Mouse (Mus musculus): ENCODE data around the gene Mvd. TPM values are rescaled to one million over a fixed set of nuclear protein-coding genes. Genes with fewer than 3 reads are reported as not detected.
A peak's percentile ranks its signal among the peaks of the same experiment; 100 is the strongest.

The Mvd gene
- polyA plus RNA-seq (2016; fragmentation: Nextera tagmentation; extraction: Ambion mirVana): 39.3 and 42.6 TPM in 2 replicates

DNA sequence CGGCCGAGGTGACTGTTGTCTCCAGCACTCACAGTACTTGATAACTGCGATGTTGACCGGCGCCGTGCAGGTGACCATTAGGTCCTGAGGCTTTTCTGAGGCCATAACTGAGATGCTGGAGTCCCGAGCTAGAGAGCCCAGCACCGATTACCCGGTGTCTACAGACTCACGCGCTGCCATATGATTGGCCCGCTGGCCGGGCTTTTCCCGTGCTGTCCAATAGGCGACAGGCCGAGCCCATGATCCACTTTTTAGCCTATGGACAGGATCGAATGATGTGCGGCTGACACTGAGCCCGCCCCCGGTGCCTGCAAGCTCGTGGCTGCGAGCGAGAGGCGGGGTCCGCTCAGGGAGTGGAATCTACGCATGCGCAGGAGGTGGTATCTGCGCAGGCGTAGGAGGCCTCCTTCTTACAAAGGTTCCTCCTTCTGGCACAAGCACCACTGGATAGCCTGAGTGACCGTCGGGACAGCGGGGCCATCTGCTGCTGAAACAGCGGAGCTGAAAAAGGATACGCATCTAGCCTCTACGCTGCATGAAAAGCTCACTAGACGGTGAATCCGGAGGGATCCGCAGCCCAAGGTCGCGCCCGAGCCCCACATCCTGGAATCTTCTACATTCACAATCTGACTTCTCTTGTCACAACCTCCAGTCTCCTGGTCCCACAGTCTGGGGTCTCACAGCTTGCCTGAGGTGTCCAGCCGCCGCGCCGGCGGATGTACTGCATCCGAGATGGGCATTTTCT is at the start of gene Mvd:
Mvd (minus strand) TSS at position 161 of the 745 bp plus-strand sequence.
- H3K36me3 ChIP-seq (replicated peaks): peaks cover 15% of the 10 kb centered on the region
- under 1% methylated on average over 47 of the region's 47 CpGs for WGBS
- H3K9me3 ChIP-seq: no peaks in the 10 kb centered on the region
- peak; percentile 98 for ATAC-seq (ENCODE audit: low FRiP score)
- H3K9ac ChIP-seq: peak within 1 kb of the TSS; percentile 81
- 0 out of 2 replicates have a peak, but pooled peaks cover 11% of the 10 kb centered on the region for H3K27me3 ChIP-seq
- H3K4me2 ChIP-seq: peak within 1 kb of the TSS; percentile 93
- H3K27ac ChIP-seq: peak within 1 kb of the TSS; percentile 99
- peaks cover 31% of the 10 kb centered on the region for H3K4me1 ChIP-seq
- peak within 1 kb of the TSS; percentile 63 for H3K4me3 ChIP-seq (replicated peaks)

DNA sequence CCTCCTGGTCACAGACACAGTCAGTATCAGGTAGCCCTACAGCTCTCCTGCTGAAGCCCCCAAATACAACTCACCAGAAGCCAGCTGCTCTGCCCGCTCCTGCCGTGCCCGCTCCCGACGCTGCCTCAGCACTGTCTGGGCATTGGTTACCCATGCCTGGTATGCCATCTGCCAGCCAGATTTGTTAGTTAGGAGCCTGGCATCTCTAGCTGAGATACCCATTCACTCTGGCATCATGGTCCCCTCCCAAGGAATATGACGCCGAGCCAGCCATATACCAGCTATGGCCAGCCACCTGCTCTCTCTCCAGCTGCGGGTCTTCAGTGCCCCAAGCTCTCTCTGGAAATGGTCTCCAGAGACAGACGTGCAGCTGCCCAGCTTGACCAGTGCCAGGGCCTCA is 45.2 kb upstream of the Mvd start:
- peaks cover 11% of the 10 kb centered on the region for H3K36me3 ChIP-seq (replicated peaks)
- H3K27ac ChIP-seq: no peak overlapping the region
- H3K4me1 ChIP-seq: no peaks in the 10 kb centered on the region
- 94% methylated on average over 9 of the region's 9 CpGs for WGBS
- no peak overlapping the region for H3K9ac ChIP-seq
- H3K27me3 ChIP-seq: no peaks in the 10 kb centered on the region
- H3K4me2 ChIP-seq: no peak overlapping the region
- no peak for ATAC-seq (ENCODE audit: low FRiP score)
- H3K9me3 ChIP-seq: peaks cover 4% of the 10 kb centered on the region; the same call in 1 of the 2 replicates
- no peak overlapping the region for H3K4me3 ChIP-seq (replicated peaks)

DNA sequence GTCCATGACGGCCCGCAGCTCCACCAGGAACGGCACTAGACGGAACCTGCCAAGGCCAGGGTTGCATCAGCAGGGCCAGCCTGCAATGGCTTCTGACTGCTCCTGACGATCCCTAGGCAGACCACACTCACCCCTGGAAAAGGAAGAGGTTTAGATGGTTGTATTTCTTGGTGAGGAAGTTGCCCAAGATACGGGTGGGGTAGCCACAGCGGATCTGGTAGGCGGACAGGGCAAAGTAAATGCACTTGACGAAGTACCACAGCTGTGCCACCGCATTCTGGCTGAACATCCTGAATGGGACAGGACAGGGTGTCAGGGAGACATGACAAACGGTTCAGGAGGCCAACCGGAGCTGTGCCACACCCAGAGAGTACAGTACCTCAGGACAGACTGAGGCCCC is 41.6 kb upstream of the Mvd start:
- H3K27ac ChIP-seq: no peak overlapping the region
- H3K4me2 ChIP-seq: no peak overlapping the region
- no peaks in the 10 kb centered on the region for H3K27me3 ChIP-seq
- no peak overlapping the region for H3K9ac ChIP-seq
- 93% methylated on average over 12 of the region's 12 CpGs for WGBS
- peaks cover 4% of the 10 kb centered on the region; the same call in 1 of the 2 replicates for H3K9me3 ChIP-seq
- H3K4me3 ChIP-seq (replicated peaks): no peak overlapping the region
- H3K36me3 ChIP-seq (replicated peaks): peaks cover 45% of the 10 kb centered on the region
- no peaks in the 10 kb centered on the region for H3K4me1 ChIP-seq
- ATAC-seq (ENCODE audit: low FRiP score): no peak

DNA sequence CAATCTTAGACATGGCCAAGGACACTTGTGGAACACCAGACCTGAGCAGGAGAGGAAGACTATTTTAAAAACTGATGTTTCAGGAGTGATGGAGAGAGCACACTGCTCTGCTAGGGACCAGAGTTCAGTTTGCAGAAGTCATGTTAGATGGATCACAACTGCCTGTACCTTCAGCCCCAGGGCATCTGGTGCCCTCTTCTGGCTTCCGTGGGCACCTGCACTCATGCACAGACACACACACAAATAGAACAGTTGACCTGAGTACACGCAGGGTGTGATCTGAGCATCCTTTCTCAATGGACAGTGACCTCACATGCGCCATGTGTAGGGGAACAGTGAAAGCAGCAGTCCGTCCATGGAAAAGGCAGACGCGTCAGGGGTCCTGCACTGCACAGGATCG is 40.7 kb upstream of the Mvd start:
- Histone ChIP-seq H3K36me3 (replicated peaks) (peaks cover 55% of the 10 kb centered on the region), H3K4me1 (no peaks in the 10 kb centered on the region), H3K27me3 (no peaks in the 10 kb centered on the region), H3K9ac (no peak overlapping the region), H3K27ac (no peak overlapping the region), H3K4me3 (replicated peaks) (no peak overlapping the region), H3K4me2 (no peak overlapping the region), H3K9me3 (peaks cover 4% of the 10 kb centered on the region; the same call in 1 of the 2 replicates)
- 97% methylated on average over 7 of the region's 7 CpGs for WGBS
- ATAC-seq (ENCODE audit: low FRiP score): no peak

DNA sequence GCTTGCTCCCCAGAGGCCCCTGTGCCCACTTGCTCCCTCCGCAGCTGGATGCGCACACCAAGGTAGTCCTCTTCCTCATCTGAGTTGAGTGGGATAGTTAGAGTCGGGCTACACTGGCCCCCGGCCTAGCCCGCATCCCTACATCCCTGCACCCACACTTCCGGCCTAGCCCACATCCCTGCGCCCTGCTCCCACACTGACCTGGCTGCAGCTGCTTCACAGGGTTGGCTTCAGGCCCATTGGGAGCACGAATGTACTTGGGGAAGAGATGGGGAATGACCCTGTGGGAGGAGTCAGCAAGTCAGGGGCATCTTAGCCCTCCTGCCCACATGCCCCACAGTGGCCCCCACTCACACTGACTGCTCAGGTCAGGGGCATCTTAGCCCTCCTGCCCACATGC is 39.2 kb upstream of the Mvd start:
- WGBS: 98% methylated on average over 8 of the region's 8 CpGs
- Histone ChIP-seq H3K4me1 (peaks cover under 1% of the 10 kb centered on the region; the same call in 1 of the 2 replicates), H3K27me3 (no peaks in the 10 kb centered on the region), H3K27ac (no peak overlapping the region), H3K4me2 (no peak overlapping the region), H3K9me3 (peaks cover 4% of the 10 kb centered on the region; the same call in 1 of the 2 replicates), H3K36me3 (replicated peaks) (peaks cover 69% of the 10 kb centered on the region), H3K4me3 (replicated peaks) (no peak overlapping the region), H3K9ac (no peak overlapping the region)
- no peak for ATAC-seq (ENCODE audit: low FRiP score)

DNA sequence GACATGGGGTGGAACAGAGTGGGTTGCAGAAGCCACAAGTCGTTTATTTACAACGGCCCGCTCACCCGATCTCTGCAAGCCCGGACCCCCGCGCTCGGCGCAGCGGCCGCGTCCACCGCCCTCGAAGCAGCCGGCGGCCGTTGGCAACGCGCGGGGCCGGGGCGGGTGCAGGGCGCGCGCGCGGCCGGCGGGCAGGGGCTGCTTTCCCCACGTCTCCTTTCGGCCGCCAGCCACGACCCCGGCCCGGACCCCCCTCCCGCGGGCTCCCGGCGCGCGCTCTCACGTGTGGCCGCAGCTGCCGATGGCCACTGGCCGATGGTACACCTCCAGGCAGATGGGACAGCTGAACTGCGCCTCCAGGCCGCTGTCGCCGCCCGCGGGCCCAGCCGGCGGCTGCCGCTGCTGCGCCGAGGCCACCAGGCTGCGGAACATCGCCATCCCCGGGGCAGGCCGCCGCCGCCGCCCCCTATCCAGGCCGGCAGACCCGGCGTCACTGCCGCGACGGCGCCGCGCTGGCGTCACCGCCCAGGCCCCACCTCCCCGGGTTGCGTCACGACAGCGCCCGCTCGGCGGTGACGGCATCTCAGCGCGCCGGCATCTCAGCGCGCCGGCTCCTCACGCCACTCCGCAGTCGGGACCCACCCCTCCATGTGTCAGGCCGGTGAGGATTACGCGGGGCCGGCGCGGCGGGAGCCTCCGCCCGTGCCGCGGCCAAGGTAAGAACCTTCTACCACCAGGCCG is 32.5 kb upstream of the Mvd start, which contains the start of the genes Rnf166 and Ctu2:
Rnf166 (minus strand) TSS at position 485 of the 741 bp plus-strand sequence.
Ctu2 (plus strand) TSS at position 564 of the 741 bp plus-strand sequence.
- Histone ChIP-seq H3K36me3 (replicated peaks) (peaks cover 51% of the 10 kb centered on the region), H3K27me3 (no peaks in the 10 kb centered on the region), H3K4me1 (peaks cover 25% of the 10 kb centered on the region), H3K4me3 (replicated peaks) (peak within 1 kb of the TSS; percentile 96), H3K27ac (peak within 1 kb of the TSS; percentile 82), H3K9ac (peak within 1 kb of the TSS; percentile 91), H3K9me3 (no peaks in the 10 kb centered on the region), H3K4me2 (peak within 1 kb of the TSS; percentile 95)
- peak; percentile 95 for ATAC-seq (ENCODE audit: low FRiP score)
- under 1% methylated on average over 103 of the region's 103 CpGs for WGBS

DNA sequence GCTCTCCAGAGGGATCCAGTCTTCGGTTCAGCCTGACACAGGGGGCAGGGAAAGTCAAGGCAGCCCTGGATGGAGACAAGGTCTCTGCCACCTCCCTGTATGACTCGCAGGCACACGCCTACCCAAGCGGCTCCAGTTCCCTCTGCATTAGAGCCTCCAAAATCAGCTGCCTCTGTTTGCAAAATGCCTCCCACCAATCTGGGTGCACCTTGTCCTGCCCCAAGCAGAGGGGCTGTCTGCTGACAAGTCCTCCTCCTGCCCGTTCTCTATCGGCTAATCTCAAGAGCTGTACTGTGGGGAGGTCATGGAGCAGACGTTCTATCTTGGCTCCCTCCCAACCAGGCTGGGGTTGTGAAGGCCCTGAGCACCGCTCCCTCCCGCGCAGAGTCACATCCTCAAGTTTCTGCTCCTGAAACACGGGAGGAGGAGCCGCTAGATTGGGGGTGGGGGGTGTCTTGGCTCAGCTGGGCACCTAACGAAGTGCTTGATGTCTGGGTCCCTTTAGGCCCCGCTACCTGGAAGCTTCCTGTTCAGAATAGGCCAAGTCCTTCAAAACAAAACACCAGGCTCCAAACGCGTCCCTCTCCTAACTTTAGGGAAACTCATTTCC is 31.8 kb upstream of the Mvd start:
- H3K4me1 ChIP-seq: peaks cover 25% of the 10 kb centered on the region
- WGBS: 17% methylated on average over 16 of the region's 16 CpGs
- peak overlapping the region; percentile 95 for H3K4me2 ChIP-seq
- H3K36me3 ChIP-seq (replicated peaks): peaks cover 47% of the 10 kb centered on the region
- ATAC-seq (ENCODE audit: low FRiP score): no peak
- H3K9me3 ChIP-seq: no peaks in the 10 kb centered on the region
- no peaks in the 10 kb centered on the region for H3K27me3 ChIP-seq
- peak overlapping the region; percentile 96 for H3K4me3 ChIP-seq (replicated peaks)
- H3K9ac ChIP-seq: peak overlapping the region; percentile 91
- H3K27ac ChIP-seq: no peak overlapping the region

DNA sequence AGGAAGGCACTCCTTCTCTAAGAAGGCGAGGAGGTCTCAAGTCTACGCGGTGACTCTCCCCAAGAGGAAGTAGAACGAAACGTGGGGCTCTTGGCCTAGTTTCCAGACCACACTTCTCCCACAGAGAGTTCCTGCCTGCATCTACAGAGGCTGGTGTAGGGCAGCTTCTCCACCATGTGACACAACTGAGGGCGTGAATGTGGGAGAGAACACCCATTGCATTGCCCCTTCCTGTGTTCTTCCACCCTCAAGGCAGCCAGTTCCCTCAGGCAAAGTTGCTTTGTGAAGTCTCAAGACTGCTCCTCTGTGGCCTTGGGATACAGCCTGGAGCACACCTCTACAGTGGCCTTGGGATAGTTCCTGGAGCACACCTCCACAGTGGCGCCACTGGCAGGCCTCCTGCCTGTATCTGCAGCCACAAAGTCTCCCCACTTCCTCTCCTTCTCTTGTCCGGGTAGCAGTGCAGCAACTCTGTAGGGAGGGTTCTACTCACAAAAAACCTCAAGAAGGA is 30.7 kb upstream of the Mvd start:
- no peak for ATAC-seq (ENCODE audit: low FRiP score)
- no peaks in the 10 kb centered on the region for H3K9me3 ChIP-seq
- H3K4me1 ChIP-seq: peaks cover 25% of the 10 kb centered on the region
- WGBS: 92% methylated on average over 8 of the region's 8 CpGs
- H3K9ac ChIP-seq: no peak overlapping the region
- no peaks in the 10 kb centered on the region for H3K27me3 ChIP-seq
- no peak overlapping the region for H3K27ac ChIP-seq
- H3K4me2 ChIP-seq: no peak overlapping the region
- H3K4me3 ChIP-seq (replicated peaks): no peak overlapping the region
- H3K36me3 ChIP-seq (replicated peaks): peaks cover 47% of the 10 kb centered on the region

DNA sequence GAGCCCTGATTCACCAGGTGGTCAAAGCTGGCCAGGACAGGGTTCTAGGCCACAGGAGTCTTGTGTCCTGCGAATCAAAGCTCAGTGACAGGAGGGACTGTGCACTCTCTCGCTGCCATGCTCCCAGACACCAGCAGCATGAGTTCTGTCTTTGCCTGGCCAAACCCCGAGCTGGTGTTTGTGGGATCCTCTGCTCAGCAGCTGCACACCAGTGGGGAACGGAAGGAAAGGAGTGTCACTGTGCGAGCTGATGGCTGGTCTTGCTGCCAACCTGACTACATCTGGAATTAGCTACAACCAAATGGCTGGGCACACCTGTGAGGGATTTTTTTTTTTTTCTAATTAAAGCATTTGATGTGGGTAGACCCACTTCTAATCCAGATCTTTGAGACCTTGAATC is 27.5 kb upstream of the Mvd start:
- no peak for ATAC-seq (ENCODE audit: low FRiP score)
- peaks cover 56% of the 10 kb centered on the region for H3K36me3 ChIP-seq (replicated peaks)
- H3K9ac ChIP-seq: no peak overlapping the region
- H3K27ac ChIP-seq: no peak overlapping the region
- H3K4me3 ChIP-seq (replicated peaks): no peak overlapping the region
- H3K9me3 ChIP-seq: no peaks in the 10 kb centered on the region
- WGBS: 81% methylated on average over 5 of the region's 5 CpGs
- no peaks in the 10 kb centered on the region for H3K27me3 ChIP-seq
- peaks cover 13% of the 10 kb centered on the region for H3K4me1 ChIP-seq
- no peak overlapping the region for H3K4me2 ChIP-seq

DNA sequence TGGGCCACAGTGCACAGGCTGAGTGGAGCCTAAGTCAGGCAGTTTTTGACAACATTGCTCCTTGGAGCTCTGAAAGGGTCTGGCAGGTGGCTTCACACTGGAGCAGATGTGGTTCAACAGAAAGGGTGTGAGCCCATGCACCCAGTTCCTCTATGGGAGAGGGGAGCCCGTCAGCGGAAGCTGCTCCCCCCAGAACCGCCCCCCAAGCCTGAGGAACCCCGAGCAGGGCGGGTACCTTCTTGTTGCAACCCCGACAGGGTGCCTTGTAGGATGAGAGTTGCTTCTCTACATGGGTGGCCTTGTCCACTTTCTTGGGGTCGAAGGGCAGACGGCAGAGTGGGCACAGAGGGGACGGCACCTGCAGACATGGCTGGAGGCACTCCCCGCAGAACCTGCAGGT is 26.7 kb upstream of the Mvd start:
- Histone ChIP-seq H3K4me2 (no peak overlapping the region), H3K27me3 (no peaks in the 10 kb centered on the region), H3K9ac (no peak overlapping the region), H3K36me3 (replicated peaks) (peaks cover 56% of the 10 kb centered on the region), H3K27ac (no peak overlapping the region), H3K4me3 (replicated peaks) (no peak overlapping the region), H3K4me1 (peaks cover 9% of the 10 kb centered on the region), H3K9me3 (no peaks in the 10 kb centered on the region)
- ATAC-seq (ENCODE audit: low FRiP score): no peak
- WGBS: 94% methylated on average over 10 of the region's 10 CpGs

DNA sequence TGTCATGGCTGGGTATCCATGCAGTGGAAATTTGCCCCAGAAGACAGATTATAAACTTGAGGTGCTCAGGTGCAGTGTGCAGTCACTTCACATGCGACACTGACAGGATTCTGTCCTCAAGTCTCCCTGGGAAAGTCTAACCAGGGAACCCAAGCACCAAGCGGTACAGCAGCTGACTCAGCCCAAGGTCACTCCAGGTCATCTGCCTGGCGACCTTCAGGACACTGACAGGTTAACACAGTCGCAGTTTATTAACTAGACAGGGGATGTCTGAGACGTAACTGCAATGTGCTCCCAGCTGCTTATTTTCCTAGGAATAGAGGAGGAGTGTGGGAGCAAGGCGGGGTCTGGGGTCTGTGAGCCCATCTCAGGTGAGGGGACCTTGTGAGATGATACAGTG is 26.2 kb upstream of the Mvd start:
- Histone ChIP-seq H3K4me3 (replicated peaks) (no peak overlapping the region), H3K27me3 (no peaks in the 10 kb centered on the region), H3K9me3 (no peaks in the 10 kb centered on the region), H3K4me1 (peaks cover 4% of the 10 kb centered on the region), H3K27ac (no peak overlapping the region), H3K9ac (no peak overlapping the region), H3K36me3 (replicated peaks) (peaks cover 56% of the 10 kb centered on the region), H3K4me2 (no peak overlapping the region)
- 85% methylated on average over 6 of the region's 6 CpGs for WGBS
- no peak for ATAC-seq (ENCODE audit: low FRiP score)

DNA sequence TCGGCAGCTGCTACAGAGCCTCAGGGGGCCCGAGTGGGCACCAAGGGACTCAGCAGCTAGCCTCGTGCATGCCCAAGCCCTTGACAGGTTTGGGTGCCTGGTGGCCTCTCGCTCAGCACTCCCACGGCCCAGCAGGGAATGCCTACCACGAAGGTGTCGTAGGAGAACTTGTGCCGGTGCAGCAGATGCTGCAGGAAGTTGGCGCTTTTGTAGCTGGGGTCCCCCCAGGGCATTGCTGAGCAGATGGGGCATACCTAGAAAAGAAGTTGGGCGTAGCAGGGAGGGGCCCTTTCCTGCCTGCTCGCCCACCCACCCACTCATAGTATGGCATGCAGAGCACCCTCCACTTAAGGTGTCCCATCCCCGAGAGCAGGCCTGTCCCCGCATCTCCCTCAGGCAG is 24.6 kb upstream of the Mvd start:
- no peaks in the 10 kb centered on the region for H3K9me3 ChIP-seq
- H3K4me3 ChIP-seq (replicated peaks): no peak overlapping the region
- no peaks in the 10 kb centered on the region for H3K4me1 ChIP-seq
- no peak overlapping the region for H3K9ac ChIP-seq
- H3K27me3 ChIP-seq: peaks cover 14% of the 10 kb centered on the region
- 92% methylated on average over 13 of the region's 13 CpGs for WGBS
- H3K4me2 ChIP-seq: no peak overlapping the region
- H3K36me3 ChIP-seq (replicated peaks): peaks cover 43% of the 10 kb centered on the region
- no peak for ATAC-seq (ENCODE audit: low FRiP score)
- no peak overlapping the region for H3K27ac ChIP-seq
